Mouse (Mus musculus) MEL (cell line): ENCODE measurements at regions not wholly inside any gene's neighbourhood (a gene's known extent, or its start where the extent isn't known, plus 50 kb on each side); places are given as distances from the start of the nearest gene placed in this dataset.

Experiments used
- CTCF ChIP-seq, 3 experiments: IDR thresholded peaks in 2 of 3; conservative IDR thresholded peaks in 1 of 3; 2 replicates each; pipeline ENCODE4 v1.5.1; 2011 to 2012; ENCODE audit warnings: low read length in 3 of 3, low read depth in 2 of 3, mild to moderate bottlenecking in 2 of 3, improper control_type of control experiment in 1 of 3, inconsistent platforms in 1 of 3, mixed read lengths in 1 of 3, moderate library complexity in 1 of 3; ENCODE audit not compliant: control insufficient read depth in 1 of 3, insufficient read depth in 1 of 3, poor library complexity in 1 of 3, severe bottlenecking in 1 of 3
- E2F4 ChIP-seq: IDR thresholded peaks from 2 replicates; pipeline ENCODE4 v1.6.1; 2011; ENCODE audit warnings: low read depth, low read length, improper control_type of control experiment, borderline replicate concordance
- EP300 ChIP-seq, 2 experiments: IDR thresholded peaks; 2 replicates each; pipeline ENCODE4 v1.6.1; 2011; ENCODE audit warnings: improper control_type of control experiment in 2 of 2, low read length in 2 of 2, low read depth in 1 of 2, mild to moderate bottlenecking in 1 of 2
- HCFC1 ChIP-seq: IDR thresholded peaks from 2 replicates; pipeline ENCODE4 v1.6.1; 2012; ENCODE audit warnings: low read depth, mild to moderate bottlenecking, inconsistent platforms, low read length, improper control_type of control experiment, moderate library complexity
- MAFK ChIP-seq: IDR thresholded peaks from 2 replicates; pipeline ENCODE4 v1.6.1; 2011; ENCODE audit warnings: low read depth, mild to moderate bottlenecking, low read length, improper control_type of control experiment, borderline replicate concordance
- MAZ ChIP-seq: IDR thresholded peaks from 2 replicates; pipeline ENCODE4 v1.6.1; 2012; ENCODE audit warnings: low read depth, mild to moderate bottlenecking, inconsistent platforms, low read length, improper control_type of control experiment
- MEF2A ChIP-seq: IDR thresholded peaks from 2 replicates; pipeline ENCODE4 v1.6.1; 2014; ENCODE audit warnings: low read depth, mild to moderate bottlenecking, inconsistent platforms, low read length, improper control_type of control experiment; ENCODE audit not compliant: poor library complexity, insufficient replicate concordance, severe bottlenecking; ENCODE audit errors: extremely low read depth
- POLR2A ChIP-seq, 2 experiments: IDR thresholded peaks; 2 replicates each; pipeline ENCODE4 v1.6.1; 2011 to 2012; ENCODE audit warnings: low read length in 2 of 2, mild to moderate bottlenecking in 2 of 2, control low read depth in 1 of 2, improper control_type of control experiment in 1 of 2, low read depth in 1 of 2, moderate library complexity in 1 of 2; ENCODE audit not compliant: control insufficient read depth in 1 of 2, insufficient read depth in 1 of 2, poor library complexity in 1 of 2
- TAL1 ChIP-seq: IDR thresholded peaks from 2 replicates; pipeline ENCODE4 v1.6.1; 2012; ENCODE audit warnings: mild to moderate bottlenecking, inconsistent platforms, low read length, moderate library complexity, mixed read lengths
- USF1 ChIP-seq: IDR thresholded peaks from 2 replicates; pipeline ENCODE4 v1.6.1; 2014; ENCODE audit warnings: low read depth, mild to moderate bottlenecking, inconsistent platforms, low read length, improper control_type of control experiment, moderate library complexity

DNA sequence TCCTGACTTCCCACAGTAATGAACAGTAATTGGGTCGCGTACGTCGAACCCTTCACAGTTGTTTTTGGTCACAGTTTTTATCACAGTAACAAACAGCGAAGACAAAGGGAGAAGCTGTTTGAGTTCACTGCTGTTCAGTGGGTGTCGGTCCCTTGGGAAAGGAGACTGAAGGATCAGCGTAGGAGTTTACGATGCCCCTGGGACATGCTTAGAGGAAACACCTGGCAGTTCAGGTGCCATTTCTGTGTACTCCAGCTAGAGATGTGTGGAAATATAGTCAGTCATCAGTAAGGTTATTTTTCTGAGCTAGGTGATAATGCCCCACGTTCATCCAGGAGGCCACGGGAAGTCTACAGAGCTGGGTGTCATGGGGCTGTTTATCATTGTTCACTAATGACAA lies 91.3 kb downstream of the Aldh8a1 start:
- no peak for TF ChIP-seq POLR2A (IDR thresholded peaks at IDR 0.05; ENCODE audit: control insufficient read depth in 1 of 2, insufficient read depth in 1 of 2, low read depth in 1 of 2, low read length in 2 of 2, poor library complexity in 1 of 2)
- no peak for TF ChIP-seq CTCF (IDR thresholded peaks at IDR 0.05 in 2 of 3, conservative IDR thresholded peaks at IDR 0.05 in 1 of 3; ENCODE audit: control insufficient read depth in 1 of 3, insufficient read depth in 1 of 3, low read depth in 2 of 3, low read length in 3 of 3, poor library complexity in 1 of 3, severe bottlenecking in 1 of 3)
- no peak for TF ChIP-seq TAL1
- TF ChIP-seq MEF2A = no peak
- no peak for TF ChIP-seq USF1
- no peak for TF ChIP-seq E2F4
- no peak for TF ChIP-seq MAZ
- TF ChIP-seq MAFK = no peak
- TF ChIP-seq HCFC1 = no peak
- TF ChIP-seq EP300 (IDR thresholded peaks at IDR 0.05; ENCODE audit: low read depth in 1 of 2, low read length in 2 of 2) = no peak
